Mouse (Mus musculus): ENCODE results near the gene Taz.

The Taz gene

GRCm38 (mm10) chrX:74281041-74281731 is 526 bp upstream of the Taz start:
- no peak for DNase-seq (ENCODE audit: low read depth, low spot score)

- peak; percentile 78 for DNase-seq (ENCODE audit: low read depth, low spot score)
These were observed 831 bp downstream of the Taz start for GRCm38 (mm10) chrX:74282395-74283091.

- no peak for DNase-seq (ENCODE audit: low read depth, low spot score)
These were observed 1.4 kb downstream of the Taz start for GRCm38 (mm10) chrX:74283092-74283437.

GRCm38 (mm10) chrX:74293431-74293830 is 11.7 kb downstream of the Taz start:
- DNase-seq (ENCODE audit: low read depth, low spot score), result no peak

GRCm38 (mm10) chrX:74296538-74297448 is 15.1 kb downstream of the Taz start, which contains the start of gene Atp6ap1:
Gene Atp6ap1 (plus strand): TSS chrX:74297097.
- DNase-seq (ENCODE audit: low read depth, low spot score), result peak; percentile 91

GRCm38 (mm10) chrX:74298348-74298747 is 16.6 kb downstream of the Taz start:
- no peak for DNase-seq (ENCODE audit: low read depth, low spot score)

GRCm38 (mm10) chrX:74299721-74300120 is 18.0 kb downstream of the Taz start:
- no peak for DNase-seq (ENCODE audit: low read depth, low spot score)

- peak; percentile 72 for DNase-seq (ENCODE audit: low read depth, low spot score)
These were observed 23.4 kb downstream of the Taz start, which contains the start of gene Gdi1 for GRCm38 (mm10) chrX:74304867-74305700. Gene Gdi1 (plus strand): TSS chrX:74304998.

GRCm38 (mm10) chrX:74312540-74313464 is 31.1 kb downstream of the Taz start, which contains the start of gene Fam50a:
Gene Fam50a (plus strand): TSS chrX:74313033.
- DNase-seq (ENCODE audit: low read depth, low spot score), result peak; percentile 75

GRCm38 (mm10) chrX:74328725-74329161 is 47.0 kb downstream of the Taz start, which contains the start of gene Plxna3:
Gene Plxna3 (plus strand): TSS chrX:74329066.
- DNase-seq (ENCODE audit: low read depth, low spot score), result peak; percentile 69

GRCm38 (mm10) chrX:74329215-74329671 is 47.5 kb downstream of the Taz start:
- no peak for DNase-seq (ENCODE audit: low read depth, low spot score)

- DNase-seq (ENCODE audit: low read depth, low spot score), result no peak
These were observed 48.6 kb downstream of the Taz start for GRCm38 (mm10) chrX:74330166-74330930.

Measured in forelimb bud, embryonic 11.5 days (tissue).